In the genomic region with DNA sequence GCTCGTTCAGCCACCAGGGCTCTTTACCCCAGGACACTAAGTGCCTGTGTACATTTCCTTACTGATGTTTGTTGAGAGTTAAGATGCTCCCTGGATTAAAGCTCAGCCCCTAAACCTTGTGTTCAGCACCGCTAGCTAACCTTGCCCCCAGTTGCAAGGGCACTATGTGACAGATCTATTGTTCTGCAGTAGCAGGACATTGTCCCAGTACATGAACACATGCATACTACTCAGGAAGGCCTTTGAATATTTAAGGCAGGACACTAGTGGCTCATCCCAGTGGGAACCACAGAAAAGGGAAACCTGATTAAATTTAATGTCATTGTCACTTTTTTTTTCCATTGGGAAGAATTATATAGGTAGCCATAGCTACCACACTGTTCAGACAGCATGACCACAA, we compare ENCODE assay signal across 25 mouse cellular contexts.
"Had no signal": no experiment of that assay in that cellular context is flagged by ENCODE, and none has a peak within 500 bp of the region (broad histone marks: within the 10 kb centered on the region; RNA-seq: fewer than 3 reads in every experiment).

No protein-coding gene starts in this region.

- H3K36me3 ChIP-seq: heart, embryonic 13.5 days; heart, embryonic 15.5 days; hindbrain, embryonic 12.5 days; kidney, embryonic 15.5 days; limb, embryonic 13.5 days; limb, embryonic 15.5 days had no signal

- DNase-seq: gastrocnemius, postnatal 14 days; gastrocnemius, postnatal 36 days; heart, adult 11 months; heart, adult 2 months; heart, postnatal 14 days; heart, postnatal 36 days; kidney, adult 11 months; kidney, adult 2 months; kidney, adult 9 months; kidney, postnatal 14 days; kidney, postnatal 36 days; layer of hippocampus, adult 9-11 months; layer of hippocampus, postnatal 36 days; left cerebral cortex, postnatal 4 days had no signal

- H3K4me1 ChIP-seq: heart, embryonic 13.5 days; heart, embryonic 15.5 days; hindbrain, embryonic 12.5 days; kidney, embryonic 15.5 days; limb, embryonic 13.5 days; limb, embryonic 15.5 days had no signal

- ATAC-seq: hindbrain, postnatal 0 days; intestine, embryonic 16.5 days had no signal

- H3K4me3 ChIP-seq: heart, adult 2 months; heart, embryonic 13.5 days; heart, embryonic 15.5 days; hindbrain, embryonic 12.5 days; kidney, embryonic 15.5 days; limb, embryonic 13.5 days; limb, embryonic 15.5 days had no signal

- H3K9me3 ChIP-seq: heart, embryonic 13.5 days; heart, embryonic 15.5 days; hindbrain, embryonic 12.5 days; kidney, embryonic 15.5 days; limb, embryonic 13.5 days; limb, embryonic 15.5 days had no signal

- H3K27me3 ChIP-seq: heart, embryonic 13.5 days; heart, embryonic 15.5 days; hindbrain, embryonic 12.5 days; kidney, embryonic 15.5 days; limb, embryonic 13.5 days; limb, embryonic 15.5 days had no signal

- H3K9ac ChIP-seq: heart, embryonic 13.5 days; heart, embryonic 15.5 days; hindbrain, embryonic 12.5 days; hindbrain, embryonic 14.5 days; kidney, embryonic 15.5 days; limb, embryonic 13.5 days; limb, embryonic 15.5 days had no signal

- H3K27ac ChIP-seq: heart, adult 2 months; heart, embryonic 13.5 days; heart, embryonic 15.5 days; hindbrain, embryonic 12.5 days; hindbrain, embryonic 14.5 days; hindbrain, postnatal 0 days; kidney, embryonic 15.5 days; kidney, postnatal 0 days; limb, embryonic 13.5 days; limb, embryonic 15.5 days had no signal

- H3K4me2 ChIP-seq: heart, embryonic 11.5 days; heart, embryonic 13.5 days; heart, embryonic 15.5 days; hindbrain, embryonic 12.5 days; hindbrain, embryonic 14.5 days; kidney, embryonic 15.5 days; limb, embryonic 13.5 days; limb, embryonic 15.5 days had no signal
